Mouse (Mus musculus): ENCODE data around the gene Emilin2.

DNA sequence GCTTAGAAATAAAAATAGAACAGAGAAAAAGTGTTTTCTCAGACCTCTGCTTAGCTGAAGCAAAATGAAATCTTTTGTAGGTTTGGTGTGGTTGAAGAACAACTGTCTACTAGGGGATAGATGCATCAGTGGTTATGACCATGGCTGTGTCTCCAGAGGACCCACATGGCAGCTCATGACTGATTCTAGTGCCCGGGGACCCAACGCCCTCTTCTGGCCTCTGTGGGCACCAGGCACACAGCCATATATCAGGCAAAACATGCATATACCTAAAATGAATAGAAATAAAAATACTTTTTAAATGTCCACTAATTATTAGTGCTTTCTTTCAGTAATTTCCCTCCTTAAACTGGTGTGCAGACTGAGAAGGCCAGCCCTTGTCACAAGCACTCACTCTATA, 79.8 kb downstream of the Emilin2 start:
- TF ChIP-seq CTCF (IDR thresholded peaks at IDR 0.05; ENCODE audit: insufficient read depth, low read depth, low read length) = no peak
- TF ChIP-seq POLR2A (IDR thresholded peaks at IDR 0.05; ENCODE audit: insufficient read depth, low read depth, low read length) = no peak

Measured in olfactory bulb, adult 2 months (tissue).